In genomic region chr12:9052075-9052829, GRCm38 (mm10) we compare ENCODE assay signal across 7 mouse cellular contexts. TPM values are rescaled to one million over a fixed set of nuclear protein-coding genes. Genes with fewer than 3 reads are reported as not detected.
DNase-seq lines count a peak whose midpoint lies in the region; ATAC-seq and TF ChIP-seq lines count a peak whose summit lies in the region.

No protein-coding gene starts in this region.

- H3K4me3 ChIP-seq in embryonic facial prominence, embryonic 11.5 days (ENCODE audit: low read depth, low read length): no peak overlapping the region
- no peak overlapping the region for H3K4me3 ChIP-seq in limb, embryonic 13.5 days
- H3K4me3 ChIP-seq in midbrain, postnatal 0 days (ENCODE audit: low read depth, low read length): no peak overlapping the region

- WGBS in embryonic facial prominence, embryonic 11.5 days: 59% methylated on average over 8 of the region's 8 CpGs
- 55% methylated on average over 8 of the region's 8 CpGs for WGBS in limb, embryonic 13.5 days
- WGBS in midbrain, postnatal 0 days: 62% methylated on average over 8 of the region's 8 CpGs

- H3K4me2 ChIP-seq in embryonic facial prominence, embryonic 11.5 days (ENCODE audit: low read depth, low read length): no peak overlapping the region
- H3K4me2 ChIP-seq in limb, embryonic 13.5 days (replicated peaks): no peak overlapping the region
- H3K4me2 ChIP-seq in midbrain, postnatal 0 days (ENCODE audit: low read depth, low read length, poor library complexity, severe bottlenecking): no peak overlapping the region

- no peaks in the 10 kb centered on the region for H3K36me3 ChIP-seq in embryonic facial prominence, embryonic 11.5 days (replicated peaks; ENCODE audit: control insufficient read depth, insufficient read depth, low read depth, low read length)
- H3K36me3 ChIP-seq in limb, embryonic 13.5 days: no peaks in the 10 kb centered on the region
- no peaks in the 10 kb centered on the region for H3K36me3 ChIP-seq in midbrain, postnatal 0 days (ENCODE audit: insufficient read depth, low read length)

- no peaks in the 10 kb centered on the region for H3K4me1 ChIP-seq in embryonic facial prominence, embryonic 11.5 days (ENCODE audit: control insufficient read depth, insufficient read depth, low read length)
- peaks cover 30% of the 10 kb centered on the region for H3K4me1 ChIP-seq in limb, embryonic 13.5 days
- no peaks in the 10 kb centered on the region for H3K4me1 ChIP-seq in midbrain, postnatal 0 days (ENCODE audit: insufficient read depth, low read length)

- peak; percentile 99 for TF ChIP-seq CTCF in midbrain, postnatal 0 days (IDR thresholded peaks at IDR 0.05)

- no peaks in the 10 kb centered on the region for H3K27me3 ChIP-seq in embryonic facial prominence, embryonic 11.5 days (ENCODE audit: control insufficient read depth, insufficient read depth, low read length)
- H3K27me3 ChIP-seq in limb, embryonic 13.5 days: 0 out of 2 replicates have a peak, but pooled peaks cover 6% of the 10 kb centered on the region
- no peaks in the 10 kb centered on the region for H3K27me3 ChIP-seq in midbrain, postnatal 0 days (ENCODE audit: insufficient read depth, low read length)

- no peak overlapping the region for H3K27ac ChIP-seq in embryonic facial prominence, embryonic 11.5 days (replicated peaks; ENCODE audit: low read depth, low read length)
- no peak overlapping the region for H3K27ac ChIP-seq in limb, embryonic 13.5 days
- no peak overlapping the region for H3K27ac ChIP-seq in midbrain, postnatal 0 days (ENCODE audit: low read depth, low read length)

- H3K9ac ChIP-seq in embryonic facial prominence, embryonic 11.5 days (replicated peaks; ENCODE audit: low read length): no peak overlapping the region
- H3K9ac ChIP-seq in limb, embryonic 13.5 days: no peak overlapping the region
- H3K9ac ChIP-seq in midbrain, postnatal 0 days (replicated peaks; ENCODE audit: low read length, poor library complexity, severe bottlenecking): no peak overlapping the region

- no peaks in the 10 kb centered on the region for H3K9me3 ChIP-seq in embryonic facial prominence, embryonic 11.5 days (replicated peaks; ENCODE audit: control insufficient read depth, low read length)
- no peaks in the 10 kb centered on the region for H3K9me3 ChIP-seq in limb, embryonic 13.5 days
- H3K9me3 ChIP-seq in midbrain, postnatal 0 days (ENCODE audit: low read length): no peaks in the 10 kb centered on the region

- peak; percentile 89 for DNase-seq in adrenal gland, postnatal 10 days
- peak; percentile 88 for DNase-seq in embryonic facial prominence, embryonic 11.5 days (ENCODE audit: low spot score)
- DNase-seq in heart, adult 18-20 months: peak; percentile 81 to 91
- DNase-seq in kidney, adult 8-10 months: peak; percentile 67 to 89
- peak; percentile 82 for DNase-seq in midbrain, postnatal 0 days (ENCODE audit: low spot score)
- DNase-seq in spleen, postnatal 10 days (ENCODE audit: low spot score in 2 of 2): peak; percentile 67 to 80

- ATAC-seq in embryonic facial prominence, embryonic 11.5 days (replicated peaks; ENCODE audit: insufficient number of reproducible peaks, low FRiP score, low TSS enrichment, low read depth): peak; percentile 77
- peak; percentile 82 for ATAC-seq in limb, embryonic 13.5 days (ENCODE audit: low FRiP score, low read depth)
- ATAC-seq in midbrain, postnatal 0 days (ENCODE audit: low FRiP score): peak; percentile 82

RNA-seq across cellular contexts. Expression of gene Ttc32, which starts 22.5 kb away (rescaled TPM):
- total RNA-seq in adrenal gland, postnatal 10 days (2021): 10 to 100 TPM; 15.6 to 15.7 TPM
- polyA plus RNA-seq in embryonic facial prominence, embryonic 11.5 days (2014; fragmentation: Nextera tagmentation; extraction: Ambion mirVana): 17.9 and 19.2 TPM in 2 replicates
- 10 to 100 TPM; 24.0 to 29.5 TPM for total RNA-seq in heart, adult 18-20 months (2021)
- 15.7 and 17.9 TPM in 2 replicates for polyA plus RNA-seq in limb, embryonic 13.5 days (2015; fragmentation: Nextera tagmentation; extraction: Ambion mirVana)
- total RNA-seq in midbrain, postnatal 0 days (2014; rRNA removed): 5.1 and 8.6 TPM in 2 replicates
- 5.3 and 5.4 TPM in 2 replicates for polyA plus RNA-seq in midbrain, postnatal 0 days (2015; fragmentation: Nextera tagmentation; extraction: Ambion mirVana)
